Mouse (Mus musculus) neural tube, embryonic 14.5 days (tissue): ENCODE results near the gene Lhx1. TPM values are rescaled to one million over a fixed set of nuclear protein-coding genes. Genes with fewer than 3 reads are reported as not detected.
A peak's percentile ranks its signal among the peaks of the same experiment; 100 is the strongest.

ENCODE experiments used
- ATAC-seq: fragments of 200-750 bp; cut with Nextera tagmentation; 2 replicates; pipeline ENCODE4 v1.8.0; 2017; ENCODE audit warnings: low read depth, mild to moderate bottlenecking, moderate TSS enrichment, moderate library complexity
- H3K27ac ChIP-seq: fragments of 300-500 bp; sonication (generic); 2 replicates; pipeline ENCODE4 v1.5.1; 2014; ENCODE audit warnings: low read depth, mild to moderate bottlenecking, control low read depth, low read length, moderate library complexity, mixed read lengths
- H3K27me3 ChIP-seq: fragments of 300-500 bp; sonication (generic); 2 replicates; pipeline ENCODE4 v1.6.1; 2014; ENCODE audit warnings: low read length; ENCODE audit not compliant: control insufficient read depth, insufficient read depth
- H3K36me3 ChIP-seq: fragments of 300-500 bp; sonication (generic); 2 replicates; pipeline ENCODE4 v1.6.1; 2014; ENCODE audit warnings: low read length, mixed read lengths; ENCODE audit not compliant: control insufficient read depth, insufficient read depth
- H3K4me1 ChIP-seq: fragments of 300-500 bp; sonication (generic); 2 replicates; pipeline ENCODE4 v1.6.1; 2014; ENCODE audit warnings: low read length; ENCODE audit not compliant: control insufficient read depth, insufficient read depth
- H3K4me2 ChIP-seq: fragments of 300-500 bp; sonication (generic); 2 replicates; pipeline ENCODE4 v1.6.1; 2014; ENCODE audit warnings: mild to moderate bottlenecking, low read depth, low read length, control low read depth
- H3K4me3 ChIP-seq: fragments of 300-500 bp; sonication (generic); 2 replicates; pipeline ENCODE4 v1.5.1; 2014; ENCODE audit warnings: low read depth, low read length, control low read depth, mixed read lengths
- H3K9ac ChIP-seq: fragments of 300-500 bp; sonication (generic); replicated peaks from 2 replicates; pipeline ENCODE4 v1.6.1; 2014; ENCODE audit warnings: low read depth, mild to moderate bottlenecking, control low read depth, low read length, mixed read lengths
- H3K9me3 ChIP-seq: fragments of 300-500 bp; sonication (generic); 2 replicates; pipeline ENCODE4 v1.6.1; 2016; ENCODE audit warnings: low read length; ENCODE audit not compliant: control insufficient read depth
- WGBS: fragments of 180-500 bp; shearing (Covaris S2); extraction: QIAGEN DNeasy Blood & Tissue Kit; methylation state at CpG from one replicate; pipeline ENCODE4 v1.1.7; 2014; 5-methylcytosine and 5-hydroxymethylcytosine counted together
- polyA plus RNA-seq: library from polyadenylated mRNA; unstranded; fragments of >200 nt; fragmentation: Nextera tagmentation; extraction: Ambion mirVana; gene quantifications from 2 replicates; pipeline ENCODE4 v1.2.1, GENCODE M21; 2014

The Lhx1 gene
- polyA plus RNA-seq, 1 experiment from 2014 or later = 48.0 TPM

GRCm38 (mm10) chr11:84529797-84530703 is 4.7 kb upstream of the Lhx1 start:
- Histone ChIP-seq H3K36me3 (no peaks in the 10 kb centered on the region), H3K4me2 (peak overlapping the region; percentile 50), H3K9ac (peak overlapping the region; percentile 64), H3K9me3 (no peaks in the 10 kb centered on the region), H3K4me3 (peak overlapping the region; percentile 34), H3K4me1 (peaks cover 6% of the 10 kb centered on the region; the same call in 1 of the 2 replicates), H3K27me3 (peaks cover 17% of the 10 kb centered on the region), H3K27ac (peak overlapping the region; percentile 88)
- ATAC-seq = no peak; the same call in 1 of the 2 replicates
- 6% methylated on average over 14 of the region's 14 CpGs for WGBS

- Histone ChIP-seq H3K4me3 (peak overlapping the region; percentile 34), H3K27me3 (peaks cover 17% of the 10 kb centered on the region), H3K27ac (peak overlapping the region; percentile 88), H3K9me3 (no peaks in the 10 kb centered on the region), H3K9ac (peak overlapping the region; percentile 64), H3K4me1 (peaks cover 6% of the 10 kb centered on the region; the same call in 1 of the 2 replicates), H3K4me2 (peak overlapping the region; percentile 50), H3K36me3 (no peaks in the 10 kb centered on the region)
- WGBS = under 1% methylated on average over 24 of the region's 24 CpGs
- ATAC-seq = no peak
Measured at GRCm38 (mm10) chr11:84529143-84529755, 3.9 kb upstream of the Lhx1 start.

- no peak for ATAC-seq
- no peaks in the 10 kb centered on the region for H3K9me3 ChIP-seq
- WGBS = 1% methylated on average over 29 of the region's 29 CpGs
- peak overlapping the region; percentile 88 for H3K27ac ChIP-seq
- peaks cover 22% of the 10 kb centered on the region for H3K27me3 ChIP-seq
- H3K4me1 ChIP-seq = peaks cover 6% of the 10 kb centered on the region; the same call in 1 of the 2 replicates
- no peaks in the 10 kb centered on the region for H3K36me3 ChIP-seq
- peak overlapping the region; percentile 50 for H3K4me2 ChIP-seq
- peak overlapping the region; percentile 64 for H3K9ac ChIP-seq
- peak overlapping the region; percentile 43 for H3K4me3 ChIP-seq
Measured at GRCm38 (mm10) chr11:84526976-84527860, 1.9 kb upstream of the Lhx1 start.

GRCm38 (mm10) chr11:84526451-84526850 is 1.1 kb upstream of the Lhx1 start:
- Histone ChIP-seq H3K36me3 (no peaks in the 10 kb centered on the region), H3K4me2 (peak overlapping the region; percentile 50), H3K27ac (peak overlapping the region; percentile 88), H3K4me3 (peak overlapping the region; percentile 43), H3K4me1 (peaks cover 6% of the 10 kb centered on the region; the same call in 1 of the 2 replicates), H3K27me3 (peaks cover 22% of the 10 kb centered on the region), H3K9me3 (no peaks in the 10 kb centered on the region), H3K9ac (peak overlapping the region; percentile 64)
- ATAC-seq = no peak
- under 1% methylated on average over 10 of the region's 10 CpGs for WGBS

- WGBS = under 1% methylated on average over 48 of the region's 48 CpGs
- Histone ChIP-seq H3K4me2 (peak overlapping the region; percentile 50), H3K4me3 (peak overlapping the region; percentile 43), H3K9me3 (no peaks in the 10 kb centered on the region), H3K27me3 (peaks cover 28% of the 10 kb centered on the region), H3K4me1 (0 out of 2 replicates have a peak, but pooled peaks cover 6% of the 10 kb centered on the region), H3K27ac (peak overlapping the region; percentile 88), H3K36me3 (no peaks in the 10 kb centered on the region), H3K9ac (peak overlapping the region; percentile 64)
- ATAC-seq = no peak; the same call in 1 of the 2 replicates
Measured at GRCm38 (mm10) chr11:84524511-84525270, 644 bp downstream of the Lhx1 start.

- WGBS = 0% methylated on average over 35 of the region's 35 CpGs
- H3K27ac ChIP-seq = peak overlapping the region; percentile 88
- no peak for ATAC-seq
- H3K36me3 ChIP-seq = no peaks in the 10 kb centered on the region
- peak overlapping the region; percentile 64 for H3K9ac ChIP-seq
- H3K9me3 ChIP-seq = no peaks in the 10 kb centered on the region
- peak overlapping the region; percentile 43 for H3K4me3 ChIP-seq
- 0 out of 2 replicates have a peak, but pooled peaks cover 6% of the 10 kb centered on the region for H3K4me1 ChIP-seq
- peak overlapping the region; percentile 50 for H3K4me2 ChIP-seq
- peaks cover 28% of the 10 kb centered on the region for H3K27me3 ChIP-seq
Measured at GRCm38 (mm10) chr11:84523841-84524510, 1.4 kb downstream of the Lhx1 start.

GRCm38 (mm10) chr11:84523321-84523831 is 2.0 kb downstream of the Lhx1 start:
- H3K4me2 ChIP-seq = peak overlapping the region; percentile 50
- peaks cover 29% of the 10 kb centered on the region for H3K27me3 ChIP-seq
- under 1% methylated on average over 16 of the region's 16 CpGs for WGBS

More at GRCm38 (mm10) chr11:84523321-84523831, 2.0 kb downstream of the Lhx1 start:
- peak overlapping the region; percentile 43 for H3K4me3 ChIP-seq
- H3K9ac ChIP-seq = peak overlapping the region; percentile 64
- no peak for ATAC-seq
- no peaks in the 10 kb centered on the region for H3K36me3 ChIP-seq
- no peaks in the 10 kb centered on the region for H3K9me3 ChIP-seq
- H3K4me1 ChIP-seq = 0 out of 2 replicates have a peak, but pooled peaks cover 6% of the 10 kb centered on the region
- H3K27ac ChIP-seq = peak overlapping the region; percentile 88
